Mouse (Mus musculus) CH12.LX (cell line): Measurements from ENCODE around the gene Bcl2l14. TPM values are rescaled to one million over a fixed set of nuclear protein-coding genes. Genes with fewer than 3 reads are reported as not detected.

Experiments used
- DNase-seq: peaks from one replicate; pipeline ENCODE4 v3.0.0-alpha.2; 2013; ENCODE audit errors: extremely low read depth
- H3K27ac ChIP-seq: 2 replicates; pipeline ENCODE4 v1.5.1; 2012; ENCODE audit warnings: low read depth, mild to moderate bottlenecking, control low read depth, moderate library complexity; ENCODE audit not compliant: insufficient read depth
- H3K27me3 ChIP-seq: replicated peaks from 2 replicates; pipeline ENCODE3; 2012; ENCODE audit warnings: inconsistent platforms
- H3K36me3 ChIP-seq, 2 experiments: replicated peaks in 1 of 2; 2 replicates each; pipeline versions ENCODE3 to v1.6.1; 2012; ENCODE audit warnings: inconsistent platforms in 1 of 2, low read length in 1 of 2, mild to moderate bottlenecking in 1 of 2, mixed read lengths in 1 of 2, moderate library complexity in 1 of 2; ENCODE audit not compliant: control insufficient read depth in 1 of 2, insufficient read depth in 1 of 2
- H3K4me1 ChIP-seq, 2 experiments: 2 replicates each; pipeline ENCODE4 v1.6.1; 2012; ENCODE audit warnings: inconsistent platforms in 1 of 2, moderate library complexity in 1 of 2; ENCODE audit not compliant: insufficient read depth in 2 of 2, control insufficient read depth in 1 of 2
- H3K4me2 ChIP-seq: 2 replicates; pipeline ENCODE4 v1.6.1; 2012; ENCODE audit warnings: low read depth, mild to moderate bottlenecking, control low read depth; ENCODE audit not compliant: poor library complexity, insufficient read depth, severe bottlenecking
- H3K4me3 ChIP-seq, 3 experiments: fragments of 150-350 bp in 1 of 3; sonication (generic) in 1 of 3; replicated peaks in 1 of 3; 2 replicates each; pipeline versions ENCODE3 to v1.5.1; 2011 to 2012; ENCODE audit warnings: low read depth in 2 of 3, low read length in 2 of 3, mild to moderate bottlenecking in 2 of 3, moderate library complexity in 2 of 3, control low read depth in 1 of 3, improper control_type of control experiment in 1 of 3, inconsistent platforms in 1 of 3, mixed read lengths in 1 of 3; ENCODE audit not compliant: poor library complexity in 1 of 3
- H3K79me2 ChIP-seq: replicated peaks from 2 replicates; pipeline ENCODE4 v1.6.1; 2012; ENCODE audit warnings: mild to moderate bottlenecking, moderate library complexity; ENCODE audit not compliant: control insufficient read depth, poor library complexity, insufficient read depth, severe bottlenecking; ENCODE audit errors: extremely low read depth
- H3K9ac ChIP-seq: 2 replicates; pipeline ENCODE4 v1.6.1; 2012; ENCODE audit warnings: low read depth, mild to moderate bottlenecking, control low read depth, moderate library complexity; ENCODE audit not compliant: insufficient read depth
- H3K9me3 ChIP-seq: replicated peaks from 2 replicates; pipeline ENCODE3; 2012; ENCODE audit warnings: low read length, inconsistent platforms, mixed read lengths
- BHLHE40 ChIP-seq: IDR thresholded peaks from 2 replicates; pipeline ENCODE4 v1.6.1; 2011; ENCODE audit warnings: mild to moderate bottlenecking, low read depth, low read length, improper control_type of control experiment
- CHD2 ChIP-seq: IDR thresholded peaks from 2 replicates; pipeline ENCODE4 v1.6.1; 2011; ENCODE audit warnings: low read length, improper control_type of control experiment
- CTCF ChIP-seq, 2 experiments: IDR thresholded peaks in 1 of 2; conservative IDR thresholded peaks in 1 of 2; 2 replicates each; pipeline ENCODE4 v1.5.1; 2011 to 2012; ENCODE audit warnings: low read depth in 2 of 2, low read length in 2 of 2, improper control_type of control experiment in 1 of 2, inconsistent platforms in 1 of 2, mild to moderate bottlenecking in 1 of 2, moderate library complexity in 1 of 2
- EP300 ChIP-seq: IDR thresholded peaks from 2 replicates; pipeline ENCODE4 v1.6.1; 2011; ENCODE audit warnings: low read length, improper control_type of control experiment
- GABPA ChIP-seq: IDR thresholded peaks from 2 replicates; pipeline ENCODE4 v1.6.1; 2012; ENCODE audit warnings: low read depth, low read length, improper control_type of control experiment, inconsistent platforms; ENCODE audit not compliant: insufficient replicate concordance
- IRF4 ChIP-seq: IDR thresholded peaks from 2 replicates; pipeline ENCODE4 v1.6.1; 2014; ENCODE audit warnings: low read depth, mild to moderate bottlenecking, inconsistent platforms, low read length, improper control_type of control experiment
- JUN ChIP-seq: IDR thresholded peaks from 2 replicates; pipeline ENCODE4 v1.6.1; 2011; ENCODE audit warnings: low read depth, mild to moderate bottlenecking, low read length, improper control_type of control experiment, moderate library complexity; ENCODE audit not compliant: insufficient read depth
- MAFK ChIP-seq: IDR thresholded peaks from 2 replicates; pipeline ENCODE4 v1.6.1; 2011; ENCODE audit warnings: low read length, improper control_type of control experiment; ENCODE audit not compliant: insufficient replicate concordance
- MAX ChIP-seq: IDR thresholded peaks from 2 replicates; pipeline ENCODE4 v1.6.1; 2011; ENCODE audit warnings: low read length, improper control_type of control experiment
- MAZ ChIP-seq: IDR thresholded peaks from 2 replicates; pipeline ENCODE4 v1.6.1; 2012; ENCODE audit warnings: low read depth, mild to moderate bottlenecking, inconsistent platforms, low read length, improper control_type of control experiment, moderate library complexity
- MEF2A ChIP-seq: IDR thresholded peaks from 2 replicates; pipeline ENCODE4 v1.6.1; 2014; ENCODE audit warnings: low read depth, mild to moderate bottlenecking, inconsistent platforms, low read length, improper control_type of control experiment, borderline replicate concordance
- MXI1 ChIP-seq: IDR thresholded peaks from 2 replicates; pipeline ENCODE4 v1.6.1; 2011; ENCODE audit warnings: mild to moderate bottlenecking, low read depth, low read length, improper control_type of control experiment
- NELFE ChIP-seq: IDR thresholded peaks from 2 replicates; pipeline ENCODE4 v1.6.1; 2011; ENCODE audit warnings: low read depth, low read length, improper control_type of control experiment
- NRF1 ChIP-seq: IDR thresholded peaks from 2 replicates; pipeline ENCODE4 v1.6.1; 2014; ENCODE audit warnings: low read depth, mild to moderate bottlenecking, inconsistent platforms, low read length, improper control_type of control experiment, moderate library complexity
- PAX5 ChIP-seq: IDR thresholded peaks from 2 replicates; pipeline ENCODE4 v1.6.1; 2012; ENCODE audit warnings: low read length, inconsistent platforms, mixed read lengths
- POLR2A ChIP-seq: IDR thresholded peaks from 2 replicates; pipeline ENCODE4 v1.6.1; 2011; ENCODE audit warnings: low read depth, mild to moderate bottlenecking, improper control_type of control experiment, low read length
- SMC3 ChIP-seq: IDR thresholded peaks from 2 replicates; pipeline ENCODE4 v1.6.1; 2011; ENCODE audit warnings: low read depth, low read length, improper control_type of control experiment
- TBP ChIP-seq: conservative IDR thresholded peaks from 2 replicates; pipeline ENCODE4 v1.6.1; 2011; ENCODE audit warnings: low read depth, low read length, improper control_type of control experiment
- UBTF ChIP-seq: IDR thresholded peaks from 2 replicates; pipeline ENCODE4 v1.6.1; 2012; ENCODE audit warnings: low read depth, mild to moderate bottlenecking, inconsistent platforms, low read length, improper control_type of control experiment, moderate library complexity
- ZC3H11A ChIP-seq: IDR thresholded peaks from 2 replicates; pipeline ENCODE4 v1.6.1; 2012; ENCODE audit warnings: low read depth, mild to moderate bottlenecking, inconsistent platforms, low read length, improper control_type of control experiment
- ZMIZ1 ChIP-seq: IDR thresholded peaks from 2 replicates; pipeline ENCODE4 v1.6.1; 2012; ENCODE audit warnings: low read depth, mild to moderate bottlenecking, inconsistent platforms, low read length, improper control_type of control experiment
- ZNF384 ChIP-seq: IDR thresholded peaks from 2 replicates; pipeline ENCODE4 v1.6.1; 2012; ENCODE audit warnings: low read depth, low read length, improper control_type of control experiment, inconsistent platforms
- dilution Hi-C: fragments of 300-500 bp; cut with MboI; formaldehyde crosslinking; loops from 2 replicates; pipeline ENCODE4 v1.14.3; 2020; ENCODE audit warnings: low sequenced_read_pairs; ENCODE audit not compliant: extremely low pct_unique_long_range_greater_than_20kb, extremely low pct_ligation_motif_present
- in situ Hi-C: fragments of 300-500 bp; cut with MboI; formaldehyde crosslinking; loops from 3 replicates; pipeline ENCODE4 v1.14.3; 2019; ENCODE audit warnings: low sequenced_read_pairs, low pct_ligation_motif_present, low pct_unique_long_range_greater_than_20kb, mixed read lengths
- polyA plus RNA-seq: library from polyadenylated mRNA; unstranded; fragments of >175 nt; gene quantifications from 2 replicates; pipeline ENCODE4 v1.2.1, GENCODE M21; 2012; ENCODE audit warnings: low read depth; ENCODE audit not compliant: insufficient read length
- total RNA-seq, 2 experiments: library from RNA; depleted of rRNA; stranded (reverse); fragments of 300-350 nt in 1 of 2; fragments of >200 nt in 1 of 2; gene quantifications; 2 replicates each; pipeline ENCODE4 v1.2.3; 2012 to 2014

Gene Bcl2l14
- total and polyA plus RNA-seq, 3 experiments: 0.93 to 4.4 (median 3.0) TPM

GRCm38 (mm10) chr6:134434866-134435390 is 38.8 kb downstream of the Bcl2l14 start:
- no peak for TF ChIP-seq NELFE
- no peak for TF ChIP-seq MAFK
- TF ChIP-seq TBP: no peak
- no peak for TF ChIP-seq ZNF384
- no peak for TF ChIP-seq IRF4
- TF ChIP-seq ZMIZ1: no peak
- no peak for TF ChIP-seq MAZ
- no peak for TF ChIP-seq PAX5
- TF ChIP-seq, all 38 proteins: peak for 0
- no peak for DNase-seq
- no peak overlapping the region for H3K9ac ChIP-seq
- no peak overlapping the region for H3K4me3 ChIP-seq
- dilution Hi-C loops (no loop called here), in situ Hi-C loops (loop anchor here (5.0 to 25.0 kb wide), 2 partner anchors 182 to 427 kb away; no protein-coding TSS in a partner anchor)
- H3K27ac ChIP-seq: no peak overlapping the region
- peaks cover 0 to 1% of the 10 kb centered on the region in 2 experiments for H3K36me3 ChIP-seq
- H3K27me3 ChIP-seq: no peaks in the 10 kb centered on the region
- no peaks in the 10 kb centered on the region for H3K79me2 ChIP-seq
- no peak overlapping the region for H3K4me2 ChIP-seq
- peaks cover 4 to 25% of the 10 kb centered on the region in 2 experiments for H3K4me1 ChIP-seq
- H3K9me3 ChIP-seq: no peaks in the 10 kb centered on the region

- in situ Hi-C loops: loop anchor here (25.0 kb wide), 1 partner anchor 425 kb away; no protein-coding TSS in a partner anchor
- Histone ChIP-seq H3K4me3 (no peak overlapping the region), H3K79me2 (no peaks in the 10 kb centered on the region), H3K4me1 (peaks cover 4 to 25% of the 10 kb centered on the region in 2 experiments), H3K27ac (no peak overlapping the region), H3K9me3 (no peaks in the 10 kb centered on the region), H3K4me2 (no peak overlapping the region), H3K27me3 (no peaks in the 10 kb centered on the region), H3K9ac (no peak overlapping the region), H3K36me3 (peaks cover 0 to 1% of the 10 kb centered on the region in 2 experiments)
- TF ChIP-seq CTCF (conservative IDR thresholded peaks at IDR 0.05 in 1 of 2, IDR thresholded peaks at IDR 0.05 in 1 of 2; ENCODE audit: low read depth in 2 of 2, low read length in 2 of 2) (no peak), JUN (no peak), IRF4 (no peak), NRF1 (no peak), SMC3 (no peak), EP300 (no peak), ZC3H11A (no peak), MAFK (no peak), UBTF (no peak), PAX5 (no peak), ZMIZ1 (no peak), MEF2A (no peak), GABPA (no peak), MXI1 (no peak), CHD2 (no peak), MAX (no peak), BHLHE40 (no peak), POLR2A (no peak), ZNF384 (no peak)
- no peak for DNase-seq
- dilution Hi-C loops: no loop called here
Observed at GRCm38 (mm10) chr6:134436955-134437354, 40.8 kb downstream of the Bcl2l14 start.
